Mouse (Mus musculus): ENCODE results near the gene Camkmt.

Camkmt gene

GRCm38 (mm10) chr17:85372076-85372475 lies 281.7 kb downstream of the Camkmt start:
- DNase-seq (ENCODE audit: low spot score) = peak; percentile 56

- DNase-seq (ENCODE audit: low spot score) = no peak
Observed at GRCm38 (mm10) chr17:85372523-85372922, 282.2 kb downstream of the Camkmt start.

- no peak for DNase-seq (ENCODE audit: low spot score)
Observed at GRCm38 (mm10) chr17:85374100-85374833, 283.9 kb downstream of the Camkmt start.

GRCm38 (mm10) chr17:85374834-85375176 lies 284.5 kb downstream of the Camkmt start:
- no peak for DNase-seq (ENCODE audit: low spot score)

- DNase-seq (ENCODE audit: low spot score) = no peak
Observed at GRCm38 (mm10) chr17:85375523-85375922, 285.2 kb downstream of the Camkmt start.

- DNase-seq (ENCODE audit: low spot score) = no peak
Observed at GRCm38 (mm10) chr17:85377496-85377895, 287.1 kb downstream of the Camkmt start.

- DNase-seq (ENCODE audit: low spot score) = no peak
Observed at GRCm38 (mm10) chr17:85379101-85379500, 288.7 kb downstream of the Camkmt start.

GRCm38 (mm10) chr17:85381578-85382223 lies 291.3 kb downstream of the Camkmt start:
- no peak for DNase-seq (ENCODE audit: low spot score)

GRCm38 (mm10) chr17:85382344-85382743 lies 292.0 kb downstream of the Camkmt start:
- no peak for DNase-seq (ENCODE audit: low spot score)

- no peak for DNase-seq (ENCODE audit: low spot score)
Observed at GRCm38 (mm10) chr17:85382906-85383305, 292.6 kb downstream of the Camkmt start.

- peak; percentile 54 for DNase-seq (ENCODE audit: low spot score)
Observed at GRCm38 (mm10) chr17:85393091-85393890, 302.9 kb downstream of the Camkmt start.

GRCm38 (mm10) chr17:85393891-85394321 lies 303.6 kb downstream of the Camkmt start:
- DNase-seq (ENCODE audit: low spot score) = peak; percentile 31

GRCm38 (mm10) chr17:85395502-85395901 lies 305.1 kb downstream of the Camkmt start:
- DNase-seq (ENCODE audit: low spot score) = peak; percentile 36

- no peak for DNase-seq (ENCODE audit: low spot score)
Observed at GRCm38 (mm10) chr17:85400751-85401150, 310.4 kb downstream of the Camkmt start.

GRCm38 (mm10) chr17:85405161-85405560 lies 314.8 kb downstream of the Camkmt start:
- no peak for DNase-seq (ENCODE audit: low spot score)

GRCm38 (mm10) chr17:85406195-85406594 lies 315.8 kb downstream of the Camkmt start:
- no peak for DNase-seq (ENCODE audit: low spot score)

- no peak for DNase-seq (ENCODE audit: low spot score)
Observed at GRCm38 (mm10) chr17:85428831-85429230, 338.5 kb downstream of the Camkmt start.

GRCm38 (mm10) chr17:85432923-85433322 lies 342.6 kb downstream of the Camkmt start:
- no peak for DNase-seq (ENCODE audit: low spot score)

- no peak for DNase-seq (ENCODE audit: low spot score)
Observed at GRCm38 (mm10) chr17:85443036-85443435, 352.7 kb downstream of the Camkmt start.

- peak; percentile 48 for DNase-seq (ENCODE audit: low spot score)
Observed at GRCm38 (mm10) chr17:85454419-85454983, 364.1 kb downstream of the Camkmt start.

- peak; percentile 49 for DNase-seq (ENCODE audit: low spot score)
Observed at GRCm38 (mm10) chr17:85455063-85455462, 364.7 kb downstream of the Camkmt start.

- peak; percentile 80 for DNase-seq (ENCODE audit: low spot score)
Observed at GRCm38 (mm10) chr17:85458075-85458474, 367.7 kb downstream of the Camkmt start.
